Mouse (Mus musculus) forelimb bud, embryonic 11.5 days (tissue): Measurements from ENCODE around the gene Acot7.

Source experiments
- DNase-seq: peaks from one replicate; pipeline ENCODE4 v3.0.0-alpha.2; 2012; ENCODE audit warnings: low read depth, low spot score

Acot7 gene

GRCm38 (mm10) chr4:152151966-152152544, 25.9 kb upstream of the Acot7 start, which contains the start of gene Espn:
Espn (minus strand) TSS chr4:152152371.
- DNase-seq, result peak; percentile 52

- DNase-seq, result peak; percentile 87
Measured at GRCm38 (mm10) chr4:152153771-152154177, 24.2 kb upstream of the Acot7 start.

- DNase-seq, result no peak
Measured at GRCm38 (mm10) chr4:152155019-152155418, 22.9 kb upstream of the Acot7 start.

- DNase-seq, result no peak
Measured at GRCm38 (mm10) chr4:152157779-152158584, 20.0 kb upstream of the Acot7 start.

- DNase-seq, result no peak
Measured at GRCm38 (mm10) chr4:152158585-152159284, 19.2 kb upstream of the Acot7 start, which contains the start of gene Hes2. Hes2 (plus strand) TSS chr4:152158867.

- no peak for DNase-seq
Measured at GRCm38 (mm10) chr4:152159285-152159678, 18.7 kb upstream of the Acot7 start.

- no peak for DNase-seq
Measured at GRCm38 (mm10) chr4:152160748-152161147, 17.2 kb upstream of the Acot7 start.

- no peak for DNase-seq
Measured at GRCm38 (mm10) chr4:152161601-152162000, 16.3 kb upstream of the Acot7 start.

- DNase-seq, result no peak
Measured at GRCm38 (mm10) chr4:152162748-152163147, 15.2 kb upstream of the Acot7 start.

- DNase-seq, result peak; percentile 55
Measured at GRCm38 (mm10) chr4:152165036-152165931, 12.7 kb upstream of the Acot7 start.

GRCm38 (mm10) chr4:152168052-152168451, 9.9 kb upstream of the Acot7 start:
- DNase-seq, result no peak

- no peak for DNase-seq
Measured at GRCm38 (mm10) chr4:152169103-152169502, 8.8 kb upstream of the Acot7 start.

- DNase-seq, result no peak
Measured at GRCm38 (mm10) chr4:152170286-152170685, 7.6 kb upstream of the Acot7 start.

GRCm38 (mm10) chr4:152171543-152171942, 6.4 kb upstream of the Acot7 start:
- no peak for DNase-seq

GRCm38 (mm10) chr4:152173041-152173440, 4.9 kb upstream of the Acot7 start:
- peak; percentile 80 for DNase-seq

- DNase-seq, result no peak
Measured at GRCm38 (mm10) chr4:152173956-152174355, 4.0 kb upstream of the Acot7 start.

GRCm38 (mm10) chr4:152176638-152177037, 1.3 kb upstream of the Acot7 start:
- no peak for DNase-seq

GRCm38 (mm10) chr4:152177174-152177536, 779 bp upstream of the Acot7 start:
- DNase-seq, result no peak

GRCm38 (mm10) chr4:152178344-152178864, 470 bp downstream of the Acot7 start:
- DNase-seq, result no peak

- DNase-seq, result no peak
Measured at GRCm38 (mm10) chr4:152178916-152179705, 1.2 kb downstream of the Acot7 start.
